Mouse (Mus musculus): ENCODE data around the gene Lcn2. TPM values are rescaled to one million over a fixed set of nuclear protein-coding genes. Genes with fewer than 3 reads are reported as not detected.

The Lcn2 gene
- polyA plus RNA-seq, 1 experiment from 2014 or later = 1.2 TPM

Other genes with a start within 250 kb of the Lcn2 start
- 69.8 and 77.9 TPM in 2 replicates for gene Prrc2b, start 237.2 kb downstream of the Lcn2 start, polyA plus RNA-seq (2015; fragmentation: Nextera tagmentation; extraction: Ambion mirVana)
- 36.4 and 36.5 TPM in 2 replicates for gene Pomt1, start 151.7 kb downstream of the Lcn2 start, polyA plus RNA-seq (2015; fragmentation: Nextera tagmentation; extraction: Ambion mirVana)
- gene Uck1, start 128.1 kb downstream of the Lcn2 start, polyA plus RNA-seq (2015; fragmentation: Nextera tagmentation; extraction: Ambion mirVana) = 101 and 107 TPM in 2 replicates
- 31.8 and 35.7 TPM in 2 replicates for gene Golga2, start 100.9 kb downstream of the Lcn2 start, polyA plus RNA-seq (2015; fragmentation: Nextera tagmentation; extraction: Ambion mirVana)
- 392 and 415 TPM in 2 replicates for gene Swi5, start 100.2 kb downstream of the Lcn2 start, polyA plus RNA-seq (2015; fragmentation: Nextera tagmentation; extraction: Ambion mirVana)
- 56.3 and 58.7 TPM in 2 replicates for gene Ciz1, start 35.9 kb downstream of the Lcn2 start, polyA plus RNA-seq (2015; fragmentation: Nextera tagmentation; extraction: Ambion mirVana)
- 55.1 and 66.3 TPM in 2 replicates for gene Dnm1, start 34.9 kb downstream of the Lcn2 start, polyA plus RNA-seq (2015; fragmentation: Nextera tagmentation; extraction: Ambion mirVana)
- gene 1110008P14Rik, start 6.3 kb downstream of the Lcn2 start, polyA plus RNA-seq (2015; fragmentation: Nextera tagmentation; extraction: Ambion mirVana) = 117 and 132 TPM in 2 replicates
- 50.7 and 51.4 TPM in 2 replicates for gene Ptges2, start 7.6 kb upstream of the Lcn2 start, polyA plus RNA-seq (2015; fragmentation: Nextera tagmentation; extraction: Ambion mirVana)
- gene Naif1, start 62.2 kb upstream of the Lcn2 start, polyA plus RNA-seq (2015; fragmentation: Nextera tagmentation; extraction: Ambion mirVana) = 5.3 and 5.5 TPM in 2 replicates
- 55.1 and 60.1 TPM in 2 replicates for gene Slc25a25, start 63.2 kb upstream of the Lcn2 start, polyA plus RNA-seq (2015; fragmentation: Nextera tagmentation; extraction: Ambion mirVana)
- 5.0 and 5.9 TPM in 2 replicates for gene Fam102a, start 147.1 kb upstream of the Lcn2 start, polyA plus RNA-seq (2015; fragmentation: Nextera tagmentation; extraction: Ambion mirVana)
- 136 TPM in 2 replicates for gene Dpm2, start 182.6 kb upstream of the Lcn2 start, polyA plus RNA-seq (2015; fragmentation: Nextera tagmentation; extraction: Ambion mirVana)
- 14.5 and 17.1 TPM in 2 replicates for gene Pip5kl1, start 186.5 kb upstream of the Lcn2 start, polyA plus RNA-seq (2015; fragmentation: Nextera tagmentation; extraction: Ambion mirVana)
- 0.52 and 1.1 TPM in 2 replicates for gene 9430097D07Rik, start 187.4 kb upstream of the Lcn2 start, polyA plus RNA-seq (2015; fragmentation: Nextera tagmentation; extraction: Ambion mirVana)
- 33.4 and 39.0 TPM in 2 replicates for gene St6galnac4, start 198.8 kb upstream of the Lcn2 start, polyA plus RNA-seq (2015; fragmentation: Nextera tagmentation; extraction: Ambion mirVana)
- 26.5 and 36.4 TPM in 2 replicates for gene St6galnac6, start 211.5 kb upstream of the Lcn2 start, polyA plus RNA-seq (2015; fragmentation: Nextera tagmentation; extraction: Ambion mirVana)
- gene Ak1, start 233.5 kb upstream of the Lcn2 start, polyA plus RNA-seq (2015; fragmentation: Nextera tagmentation; extraction: Ambion mirVana) = 107 and 108 TPM in 2 replicates